Mouse (Mus musculus) urinary bladder, postnatal 25 days (tissue): ENCODE measurements around the gene Col6a6.

Experiments used
- DNase-seq: peaks from one replicate; pipeline ENCODE4 v3.0.0; 2022; ENCODE audit warnings: low spot score

Gene Col6a6

DNA sequence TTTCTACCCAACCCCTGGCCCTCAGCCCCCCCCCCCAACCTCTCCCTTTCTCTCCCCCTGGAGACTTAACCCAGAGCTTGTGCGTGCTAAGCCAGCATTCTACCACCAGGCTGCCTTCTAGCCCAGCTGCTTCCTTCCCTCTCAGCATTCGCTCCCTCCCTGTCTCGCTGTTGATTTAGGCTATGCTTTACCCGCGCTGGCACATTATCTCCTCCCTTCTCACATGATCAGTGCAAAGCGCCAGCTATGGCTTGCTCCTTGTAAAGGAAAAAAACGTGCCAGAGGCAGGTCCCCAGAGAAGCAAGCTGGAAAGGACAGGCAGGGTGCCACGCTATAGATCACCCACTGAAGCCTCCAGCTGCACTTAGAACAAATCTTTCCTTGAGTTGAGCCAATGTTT is 90.5 kb downstream of the Col6a6 start:
- no peak for DNase-seq

DNA sequence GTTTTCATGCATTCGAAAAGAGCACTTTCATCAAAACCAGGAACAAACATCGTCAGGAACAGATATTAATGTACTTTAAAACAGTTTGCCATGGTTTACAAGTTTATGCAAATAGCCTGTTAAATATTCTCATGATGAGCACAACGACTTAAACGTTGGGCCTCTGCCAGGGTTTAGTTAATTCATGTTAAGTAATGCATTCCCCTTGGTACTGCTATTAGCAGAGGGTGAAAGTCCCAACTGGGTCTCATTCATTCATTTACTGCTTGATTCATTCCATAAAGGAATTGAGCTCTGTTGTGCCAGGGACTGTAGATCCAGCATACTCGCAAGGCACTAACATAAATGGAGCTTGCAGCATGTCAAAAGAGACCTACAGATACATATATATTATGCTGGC is 92.8 kb downstream of the Col6a6 start:
- no peak for DNase-seq

DNA sequence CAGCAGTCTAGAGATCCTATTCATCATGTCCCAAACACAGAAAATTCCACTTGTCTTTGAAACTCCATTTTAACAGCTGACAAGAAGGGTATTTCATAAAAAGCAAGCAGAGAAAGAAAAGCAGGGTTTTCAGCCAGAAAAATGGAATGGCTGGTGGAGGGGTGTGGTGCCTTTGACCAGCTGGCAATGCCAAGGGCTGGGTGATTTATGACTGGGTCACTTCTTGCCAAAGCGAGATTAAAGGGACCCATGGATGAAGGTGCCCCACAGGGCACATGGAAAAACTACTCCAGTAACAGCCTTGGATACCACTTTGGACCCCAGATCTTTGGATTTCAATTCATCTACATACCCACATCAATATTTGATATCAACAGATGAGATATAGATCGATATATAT is 93.3 kb downstream of the Col6a6 start:
- no peak for DNase-seq

DNA sequence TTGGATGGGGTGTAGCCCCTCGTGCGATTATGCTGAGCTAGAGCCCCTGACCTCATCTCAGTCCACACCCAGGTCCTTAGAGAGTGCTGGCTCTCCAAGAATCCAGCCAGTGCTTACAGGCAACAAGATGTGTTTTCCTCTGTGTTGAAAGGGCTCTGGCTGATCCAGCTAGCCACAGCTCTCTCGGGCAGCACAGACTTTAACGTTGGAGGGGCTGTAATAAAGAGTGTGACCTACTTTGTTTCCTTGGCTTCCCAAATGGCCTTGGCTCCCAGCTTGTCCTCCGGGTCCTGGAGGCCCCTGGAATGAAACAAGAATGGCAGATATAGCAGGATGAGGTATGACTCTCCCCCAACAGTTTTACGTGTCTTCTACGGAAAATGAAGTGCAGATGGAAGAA is 96.0 kb downstream of the Col6a6 start:
- no peak for DNase-seq

DNA sequence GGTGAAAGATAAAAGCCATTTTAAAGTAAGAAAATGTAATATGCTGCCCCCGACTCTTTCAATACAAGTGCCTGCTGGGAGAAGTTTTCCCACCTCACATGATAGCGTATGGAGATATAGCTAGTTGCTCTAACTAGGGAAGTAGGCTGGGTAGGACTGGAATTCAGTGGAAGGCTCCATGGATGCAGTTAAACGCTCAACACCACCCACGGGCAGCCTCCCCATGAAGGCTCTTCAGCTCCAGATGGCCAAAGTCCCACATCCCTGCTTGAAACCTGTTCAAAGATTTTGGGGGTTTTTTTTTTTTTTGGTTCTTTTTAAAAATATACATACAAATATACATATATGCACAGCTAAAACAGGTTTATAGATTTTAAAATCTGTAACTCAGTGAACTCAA is 107.5 kb downstream of the Col6a6 start:
- no peak for DNase-seq

DNA sequence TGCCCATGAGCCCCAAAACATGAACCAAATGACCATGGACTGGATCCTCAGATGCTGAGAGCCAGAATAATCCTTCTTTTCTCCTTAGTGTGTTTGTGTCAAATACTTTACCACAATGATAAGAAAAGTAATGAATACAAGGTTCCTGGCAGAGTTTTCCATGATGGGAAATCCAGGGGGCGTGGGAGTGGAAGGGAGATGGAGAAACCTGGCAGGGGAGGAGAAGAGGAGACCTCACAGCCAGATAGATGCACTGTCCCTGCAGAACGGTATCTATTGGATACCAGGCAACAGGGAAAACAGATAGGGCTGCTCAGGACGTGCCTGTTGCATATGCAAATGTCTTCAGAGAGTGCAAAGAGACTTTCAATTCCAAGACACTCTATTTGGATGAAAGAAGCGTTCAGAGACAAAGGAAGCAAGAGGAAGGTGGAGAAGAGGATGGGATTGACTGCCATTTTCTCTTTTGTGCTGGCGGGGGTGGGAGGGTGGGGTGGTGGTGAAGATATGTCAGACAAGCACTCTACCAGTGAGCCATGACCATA is 108.0 kb downstream of the Col6a6 start:
- no peak for DNase-seq

DNA sequence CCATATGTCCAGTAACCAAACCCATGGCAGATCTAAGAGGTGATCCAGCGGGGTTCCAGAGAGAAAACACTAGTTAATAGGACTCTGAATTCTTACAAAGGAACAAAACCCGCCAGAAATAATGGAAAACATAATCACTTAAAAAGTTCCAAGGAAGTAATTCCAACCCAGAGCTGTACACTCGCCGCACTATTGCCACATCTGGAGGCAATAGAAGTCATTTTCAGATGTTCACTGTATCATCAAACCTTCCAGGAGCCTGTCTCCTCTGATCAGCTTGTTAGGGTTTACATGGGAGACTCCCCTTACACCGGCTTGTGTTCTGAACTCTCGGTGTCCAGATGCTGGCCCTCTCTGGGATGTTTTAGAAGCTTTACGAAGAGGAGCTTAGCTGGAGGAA is 108.6 kb downstream of the Col6a6 start:
- no peak for DNase-seq

DNA sequence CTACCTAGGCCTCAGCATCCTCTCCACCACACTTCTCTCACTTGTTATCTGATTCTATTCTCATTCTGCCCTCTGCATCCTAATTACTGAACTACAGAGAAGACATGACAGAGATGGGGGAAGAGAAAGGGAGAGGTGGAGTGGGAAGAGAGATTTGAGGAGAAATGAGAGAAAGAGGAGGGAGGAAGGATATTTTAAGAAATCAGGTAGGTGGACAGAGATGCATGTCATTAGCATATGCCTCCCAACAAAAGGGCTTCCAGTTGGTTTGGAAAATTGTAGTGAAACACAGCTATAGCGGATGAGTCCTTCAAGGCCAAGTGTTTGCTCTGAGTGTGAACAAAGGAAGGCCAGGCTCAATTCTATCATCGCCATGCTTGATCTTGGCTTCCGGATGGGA is 115.9 kb downstream of the Col6a6 start:
- DNase-seq: no peak

DNA sequence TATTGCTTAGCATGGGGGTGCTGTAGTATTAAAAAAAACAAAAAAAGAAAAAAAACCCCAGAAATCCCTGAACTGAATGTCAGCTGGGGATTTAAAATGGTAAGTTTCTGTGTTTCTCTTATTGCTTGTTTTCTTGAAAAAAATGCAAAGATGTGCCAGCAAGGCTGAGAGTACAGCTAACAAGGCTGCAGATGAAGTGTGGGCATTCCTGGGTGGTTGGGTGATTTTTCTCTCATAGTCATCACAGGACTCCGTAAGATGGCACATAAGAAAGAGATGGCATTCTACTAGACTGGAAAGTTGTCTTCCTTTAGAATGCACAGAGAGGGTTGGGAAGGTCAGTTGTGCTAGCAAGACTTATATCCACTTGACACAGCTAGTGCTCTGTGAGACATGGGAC is 122.9 kb downstream of the Col6a6 start:
- DNase-seq: no peak

DNA sequence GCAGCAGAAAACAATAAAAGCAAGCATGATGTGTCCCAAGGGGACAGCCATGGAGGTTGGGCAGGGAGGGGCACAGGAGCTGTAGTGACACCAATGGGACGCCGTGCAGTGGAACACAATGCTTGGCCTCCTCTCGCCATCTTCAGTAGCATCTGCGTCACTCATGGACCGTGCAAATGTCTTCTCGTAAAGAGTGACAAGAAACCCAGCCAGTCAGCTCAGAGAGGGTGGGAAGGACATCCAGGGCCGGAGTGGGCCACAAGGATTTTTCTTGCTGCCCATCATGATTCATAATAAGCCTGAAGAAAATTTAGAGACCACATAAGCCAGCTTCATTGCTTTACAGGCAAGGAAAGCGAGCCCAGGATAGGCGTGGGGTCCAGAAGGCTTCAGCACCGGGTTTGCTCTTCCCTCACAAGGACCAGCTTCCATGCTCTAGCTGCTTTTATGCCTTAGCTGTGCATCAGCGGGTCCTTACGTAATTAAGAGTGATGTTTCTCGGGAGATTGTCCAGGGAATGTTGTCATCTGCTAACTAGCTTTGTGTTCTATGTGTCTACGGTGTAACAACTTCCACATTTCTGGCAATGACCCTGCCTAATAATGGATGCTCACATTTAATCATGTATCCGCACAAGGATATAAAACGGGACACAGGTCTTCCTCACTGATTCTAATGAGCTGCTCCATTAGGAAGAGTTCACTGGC is 123.6 kb downstream of the Col6a6 start:
- DNase-seq: no peak

DNA sequence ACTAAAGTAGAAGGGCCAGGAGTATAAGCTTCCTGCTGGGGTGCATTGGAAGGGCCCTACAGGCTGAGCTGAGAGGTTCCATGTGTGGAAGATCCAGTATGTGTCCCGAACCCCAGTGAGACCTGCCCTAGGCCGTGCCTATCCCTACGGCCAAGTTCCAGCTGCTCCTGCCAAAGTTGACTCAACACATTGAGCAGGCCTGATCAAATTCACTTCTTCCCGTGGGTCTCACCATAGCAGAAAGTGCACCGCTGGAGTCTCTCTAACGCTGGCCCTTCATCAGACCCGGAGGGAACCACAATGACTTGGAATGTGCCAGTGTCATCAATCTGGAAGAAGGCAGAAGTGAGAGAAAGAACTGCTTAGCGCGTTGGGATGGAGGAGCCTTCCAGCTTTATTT is 126.0 kb downstream of the Col6a6 start:
- no peak for DNase-seq

DNA sequence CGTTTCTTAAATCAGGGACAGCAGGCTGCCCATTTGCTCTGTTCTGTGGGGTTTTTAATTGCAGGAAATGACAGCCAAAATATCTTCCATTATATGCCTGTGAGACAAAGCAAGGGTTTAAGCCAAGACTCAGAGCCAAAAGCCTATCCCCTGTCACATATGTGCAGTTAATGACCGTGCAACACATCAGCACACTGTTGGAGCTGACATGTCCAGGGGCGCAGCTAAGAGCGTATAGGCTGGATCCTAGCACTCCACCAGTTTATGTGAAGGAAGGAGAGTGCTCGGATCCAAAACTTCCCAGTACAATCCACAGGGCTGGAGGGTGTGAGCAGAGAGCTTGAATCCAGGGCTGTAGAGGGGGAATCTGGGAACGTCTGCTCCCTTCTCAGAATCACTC is 127.3 kb downstream of the Col6a6 start:
- DNase-seq: no peak

DNA sequence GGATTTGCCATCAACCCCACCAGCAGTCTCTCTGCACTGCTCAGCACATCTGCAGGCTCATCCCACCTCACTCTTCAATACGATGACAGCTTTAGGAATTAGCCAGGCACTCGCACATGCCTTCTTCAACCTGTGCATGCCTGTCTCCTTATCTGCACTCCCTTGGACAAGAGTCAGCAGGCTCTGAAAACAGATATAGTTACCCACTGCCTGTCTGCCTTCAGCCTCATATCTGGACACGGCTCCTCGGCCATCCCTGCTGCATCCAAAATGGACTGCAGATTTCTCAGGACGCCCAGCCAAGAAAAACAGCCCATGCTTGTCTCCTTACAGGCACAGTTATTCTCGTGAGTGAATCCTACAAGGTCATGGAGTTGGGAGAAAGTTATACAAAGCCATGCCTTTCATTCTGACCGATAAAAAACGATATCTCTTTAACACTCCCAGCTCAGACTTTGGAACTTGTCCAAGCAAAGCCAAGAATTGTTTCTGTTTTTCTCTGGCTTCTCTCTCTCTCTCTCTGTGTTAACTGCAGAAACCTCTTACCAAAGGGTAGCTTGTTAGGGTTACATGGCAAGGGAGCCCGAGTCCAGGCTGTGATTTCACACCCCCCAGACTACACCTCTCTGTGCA is 130.1 kb downstream of the Col6a6 start:
- no peak for DNase-seq

DNA sequence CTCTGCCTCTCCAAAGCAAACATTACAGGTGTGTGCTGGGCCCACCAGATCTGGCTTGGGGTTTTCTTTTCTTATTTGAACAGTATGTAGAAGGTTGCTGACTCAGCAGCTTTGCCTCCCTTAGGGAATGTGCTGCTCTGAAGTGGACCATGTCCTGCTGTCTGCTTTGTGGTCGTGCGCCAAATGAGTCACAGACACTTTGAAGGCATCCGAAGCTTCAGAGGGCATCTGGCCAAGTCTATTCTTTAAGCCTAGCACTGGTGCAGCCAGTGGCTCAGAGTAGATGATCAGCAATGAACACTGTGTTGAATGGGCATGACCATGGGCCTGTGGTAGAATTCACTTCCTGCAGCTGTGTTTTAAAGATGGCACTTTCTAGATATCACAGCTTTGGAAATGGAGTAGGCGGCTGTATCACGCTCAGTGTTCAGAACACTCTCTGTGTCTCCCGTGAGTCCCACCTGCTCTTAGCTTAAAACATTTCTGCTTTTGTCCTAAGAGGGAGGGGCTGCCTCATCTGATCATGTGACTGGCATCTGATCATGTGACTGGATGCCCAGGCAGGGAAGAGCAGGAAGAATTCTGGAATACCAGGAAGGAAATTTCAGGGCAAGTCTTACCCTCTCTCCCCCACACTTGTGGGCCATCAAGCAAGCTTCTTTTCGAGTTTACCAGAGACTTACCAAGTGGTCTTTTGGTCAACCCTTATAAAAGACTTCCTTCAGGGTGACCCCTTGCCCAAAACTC is 131.0 kb downstream of the Col6a6 start:
- DNase-seq: no peak

DNA sequence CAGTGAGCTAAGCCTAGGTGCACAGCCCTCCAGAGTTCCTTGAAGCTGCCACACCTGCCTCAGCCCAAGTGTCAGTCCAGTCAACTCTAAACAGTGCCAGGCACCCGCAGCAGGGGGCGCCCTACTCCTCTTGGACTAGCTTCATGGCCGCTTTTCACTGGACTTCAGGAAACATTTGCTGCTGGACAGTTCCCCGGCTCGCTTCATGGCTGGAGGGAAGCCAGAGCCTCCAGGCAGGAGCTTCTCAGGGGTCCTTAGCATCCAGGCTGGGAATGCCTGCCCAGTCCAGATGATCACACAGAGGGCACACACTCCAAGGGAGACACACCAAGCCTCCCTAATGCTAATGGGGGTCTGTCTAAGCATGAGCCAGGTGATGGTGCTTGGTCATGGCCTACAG is 134.1 kb downstream of the Col6a6 start:
- peak; percentile 79 for DNase-seq

DNA sequence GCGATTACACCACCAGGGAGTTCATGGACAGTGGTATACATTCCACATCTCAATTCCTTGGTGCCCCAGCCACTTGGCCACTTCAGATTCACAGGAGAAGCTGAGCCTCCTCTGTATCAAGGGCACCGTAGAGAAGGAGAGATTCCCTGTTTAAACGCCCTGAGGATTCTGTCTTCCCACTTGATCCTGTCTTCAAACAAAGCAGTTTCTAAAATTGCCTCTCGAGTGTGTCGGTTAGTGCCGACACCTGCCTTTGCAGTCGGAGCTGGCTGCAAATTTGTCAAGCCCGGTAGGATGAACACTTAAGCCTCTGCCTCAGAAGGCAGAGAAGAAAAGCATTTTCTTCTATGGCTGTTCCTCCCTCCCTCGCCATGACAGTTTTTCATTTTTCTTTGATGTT is 134.9 kb downstream of the Col6a6 start:
- DNase-seq: no peak

DNA sequence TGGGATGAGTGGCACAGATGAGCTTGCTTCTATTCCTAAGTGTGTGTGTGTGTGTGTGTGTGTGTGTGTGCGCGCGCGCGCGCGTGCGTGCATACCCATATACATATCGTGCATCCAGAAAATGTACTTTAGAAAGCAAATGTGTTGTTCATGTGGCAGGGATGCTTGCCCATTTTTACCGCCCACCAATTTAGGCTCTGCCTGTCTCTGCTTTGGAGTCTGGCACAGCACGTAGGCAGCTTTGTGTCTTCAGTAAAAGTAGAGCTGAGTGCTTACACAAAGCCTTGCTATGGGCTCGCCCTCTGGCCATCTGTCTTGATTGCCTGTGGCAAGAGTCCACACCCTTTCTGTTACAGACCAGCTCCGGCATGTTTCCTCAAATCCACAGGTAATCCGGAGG is 135.5 kb downstream of the Col6a6 start:
- no peak for DNase-seq

DNA sequence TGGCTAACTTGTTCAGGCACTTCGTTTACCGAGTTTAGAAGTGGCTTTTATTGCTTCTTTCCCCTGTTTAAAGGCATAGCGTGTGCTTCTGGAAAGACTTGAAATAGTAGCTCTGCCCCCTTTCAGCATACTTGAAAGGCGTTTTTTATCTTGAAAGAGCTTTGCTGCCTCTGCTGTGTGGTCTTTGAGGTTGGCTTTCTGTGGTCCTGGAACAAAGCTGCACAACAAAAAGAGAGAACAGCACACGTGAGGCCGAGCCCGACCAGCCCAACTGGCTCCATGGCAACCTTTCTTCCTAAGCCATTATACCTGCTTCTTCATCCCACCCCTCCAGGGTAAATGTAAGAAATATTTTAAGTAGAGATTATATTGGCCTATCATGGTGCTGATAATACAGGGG is 138.5 kb downstream of the Col6a6 start:
- no peak for DNase-seq

DNA sequence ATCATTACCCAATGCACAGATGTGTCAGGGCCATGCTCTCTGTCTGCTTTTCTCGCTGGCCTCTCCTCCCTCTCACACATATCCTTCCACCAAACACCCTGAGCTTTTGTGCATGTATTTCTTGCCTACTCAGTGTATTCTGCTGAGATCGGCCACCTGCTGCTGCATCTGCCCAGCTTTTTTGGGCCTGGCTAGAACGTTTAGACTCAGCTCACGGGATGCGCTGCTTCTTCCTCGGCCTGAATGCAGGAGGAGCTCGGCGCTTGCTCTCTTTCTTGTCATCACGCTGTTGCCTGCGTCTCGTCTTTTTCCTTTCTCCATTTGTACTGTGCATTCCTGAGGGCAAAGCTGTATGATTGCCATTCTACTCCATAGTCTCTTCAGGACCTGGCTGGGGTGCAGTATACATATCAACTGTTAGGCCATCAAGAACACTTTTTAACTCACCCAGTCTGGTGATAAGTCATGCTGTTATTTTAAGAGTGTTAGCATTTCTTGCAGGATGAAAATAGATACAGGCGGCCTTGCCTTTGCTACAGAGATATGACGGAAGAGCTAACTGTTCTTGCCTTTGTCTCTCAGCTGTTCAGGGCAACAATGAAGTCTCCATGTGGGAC is 143.3 kb downstream of the Col6a6 start:
- no peak for DNase-seq

DNA sequence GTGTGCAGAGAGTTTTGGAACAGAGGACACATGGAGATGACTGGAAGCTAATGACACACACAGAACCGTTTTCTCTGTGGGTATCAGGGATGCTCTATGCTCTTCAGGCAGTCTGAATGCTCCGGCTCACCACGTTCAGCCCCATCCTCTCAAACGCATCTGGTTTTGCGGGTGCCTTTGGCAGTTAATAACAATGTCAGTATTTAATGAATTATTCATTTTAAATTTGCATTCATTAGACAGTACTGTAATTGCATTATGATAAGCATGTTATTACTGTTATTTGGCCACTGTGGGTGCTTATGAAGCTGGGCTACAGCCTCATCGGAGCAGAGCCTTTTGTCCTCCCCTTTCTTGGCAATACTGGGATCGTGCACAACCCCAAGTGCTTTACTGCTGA is 146.6 kb downstream of the Col6a6 start:
- DNase-seq: no peak

DNA sequence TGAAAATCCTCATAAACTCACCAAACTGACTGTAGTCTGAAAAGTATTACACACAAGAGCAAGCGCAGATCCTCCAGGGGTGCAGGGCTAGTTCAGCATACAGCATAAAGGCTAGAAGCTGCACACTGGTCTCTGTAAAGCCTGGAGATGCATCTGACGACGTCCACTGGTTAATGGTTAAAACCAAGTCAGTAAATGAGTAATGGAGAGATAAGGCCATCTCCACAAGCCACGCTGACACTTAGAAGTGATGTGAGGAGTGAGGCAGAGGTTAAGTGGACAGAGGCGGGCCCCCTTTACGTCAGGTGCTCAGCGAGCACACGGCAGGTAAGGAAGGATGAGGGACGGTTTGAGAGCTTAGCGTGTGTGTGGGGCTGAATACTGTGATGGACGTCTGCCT is 152.0 kb downstream of the Col6a6 start:
- no peak for DNase-seq

DNA sequence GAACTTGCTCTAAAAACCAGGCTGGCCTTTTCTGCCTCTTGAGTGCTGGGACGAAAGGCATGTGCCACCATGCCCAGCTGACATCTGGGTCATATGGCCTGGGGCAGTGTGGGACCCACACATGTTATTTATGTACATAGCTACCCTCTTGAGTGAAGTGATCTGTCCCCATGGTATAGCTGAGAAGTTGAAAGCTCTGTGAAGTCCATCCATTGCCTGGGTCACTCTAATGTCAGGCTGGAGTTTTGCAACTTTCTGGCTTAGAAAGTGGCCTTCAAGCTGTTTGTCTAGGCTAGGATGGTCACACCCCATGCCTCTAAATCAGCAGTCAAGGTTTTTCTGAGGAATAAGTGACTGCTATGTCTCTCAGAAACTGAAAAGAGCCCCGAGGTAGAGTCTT is 155.9 kb downstream of the Col6a6 start:
- DNase-seq: no peak

DNA sequence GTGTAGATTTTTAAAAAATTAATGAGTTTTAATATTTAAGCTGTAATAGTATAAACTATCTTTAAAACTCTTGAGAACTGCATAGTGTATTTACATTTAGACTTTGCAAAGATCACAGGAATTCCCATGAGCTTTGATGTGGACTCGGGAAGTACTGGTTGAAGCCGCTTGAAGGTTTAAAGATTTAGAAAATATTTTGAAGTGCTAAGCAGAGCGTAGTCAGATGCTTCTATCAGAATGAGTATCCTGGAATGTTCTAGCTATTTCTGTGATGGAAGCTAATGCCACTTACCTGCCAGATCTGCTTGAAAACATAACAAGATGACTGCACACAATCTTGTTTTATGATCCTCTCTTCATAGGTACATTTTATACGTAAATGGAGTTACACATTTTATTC is 157.0 kb downstream of the Col6a6 start:
- no peak for DNase-seq
